Mouse (Mus musculus): ENCODE data around the gene Cercam. TPM values are rescaled to one million over a fixed set of nuclear protein-coding genes. Genes with fewer than 3 reads are reported as not detected.

Cercam gene
- polyA plus RNA-seq, 1 experiment from 2014 or later, result 8.7 TPM

- DNase-seq (ENCODE audit: low spot score) (no peak), ATAC-seq (ENCODE audit: insufficient number of reproducible peaks, low FRiP score, low TSS enrichment, low read depth) (no peak)
- 48% methylated on average over 3 of the region's 3 CpGs for WGBS
- Histone ChIP-seq H3K9me3 (ENCODE audit: control insufficient read depth, low read length) (no peaks in the 10 kb centered on the region), H3K27me3 (ENCODE audit: control insufficient read depth, insufficient read depth, low read length) (peaks cover 47% of the 10 kb centered on the region), H3K36me3 (ENCODE audit: control insufficient read depth, insufficient read depth, low read length) (no peaks in the 10 kb centered on the region), H3K4me1 (ENCODE audit: control insufficient read depth, insufficient read depth, low read length) (peaks cover 7% of the 10 kb centered on the region; the same call in 1 of the 2 replicates), H3K4me3 (ENCODE audit: low read depth, low read length) (no peak overlapping the region), H3K27ac (replicated peaks; ENCODE audit: low read depth, low read length) (no peak overlapping the region), H3K9ac (ENCODE audit: low read length) (no peak overlapping the region), H3K4me2 (ENCODE audit: low read depth, severe bottlenecking) (no peak overlapping the region)
These were observed 22.1 kb upstream of the Cercam start for GRCm38 (mm10) chr2:29846911-29847310.

- H3K4me1 ChIP-seq (ENCODE audit: control insufficient read depth, insufficient read depth, low read length), result peaks cover 7% of the 10 kb centered on the region; the same call in 1 of the 2 replicates
- ATAC-seq (ENCODE audit: insufficient number of reproducible peaks, low FRiP score, low TSS enrichment, low read depth), result no peak
- WGBS, result 84% methylated on average over 8 of the region's 8 CpGs
These were observed 19.9 kb upstream of the Cercam start for GRCm38 (mm10) chr2:29849041-29849440.

GRCm38 (mm10) chr2:29849841-29850480 is 19.0 kb upstream of the Cercam start:
- Histone ChIP-seq H3K4me3 (ENCODE audit: low read depth, low read length) (no peak overlapping the region), H3K9ac (ENCODE audit: low read length) (no peak overlapping the region), H3K36me3 (ENCODE audit: control insufficient read depth, insufficient read depth, low read length) (no peaks in the 10 kb centered on the region), H3K9me3 (ENCODE audit: control insufficient read depth, low read length) (no peaks in the 10 kb centered on the region), H3K27ac (replicated peaks; ENCODE audit: low read depth, low read length) (no peak overlapping the region), H3K27me3 (ENCODE audit: control insufficient read depth, insufficient read depth, low read length) (peaks cover 30% of the 10 kb centered on the region), H3K4me2 (ENCODE audit: low read depth, severe bottlenecking) (no peak overlapping the region), H3K4me1 (ENCODE audit: control insufficient read depth, insufficient read depth, low read length) (peaks cover 7% of the 10 kb centered on the region; the same call in 1 of the 2 replicates)
- DNase-seq (ENCODE audit: low spot score), result no peak
- ATAC-seq (ENCODE audit: insufficient number of reproducible peaks, low FRiP score, low TSS enrichment, low read depth), result no peak
- WGBS, result 61% methylated on average over 5 of the region's 5 CpGs

More at GRCm38 (mm10) chr2:29849041-29849440, 19.9 kb upstream of the Cercam start:
- no peak overlapping the region for H3K9ac ChIP-seq (ENCODE audit: low read length)
- H3K27ac ChIP-seq (replicated peaks; ENCODE audit: low read depth, low read length), result no peak overlapping the region
- no peak for DNase-seq (ENCODE audit: low spot score)
- H3K27me3 ChIP-seq (ENCODE audit: control insufficient read depth, insufficient read depth, low read length), result peaks cover 39% of the 10 kb centered on the region
- H3K4me3 ChIP-seq (ENCODE audit: low read depth, low read length), result no peak overlapping the region
- no peaks in the 10 kb centered on the region for H3K36me3 ChIP-seq (ENCODE audit: control insufficient read depth, insufficient read depth, low read length)
- no peak overlapping the region for H3K4me2 ChIP-seq (ENCODE audit: low read depth, severe bottlenecking)
- no peaks in the 10 kb centered on the region for H3K9me3 ChIP-seq (ENCODE audit: control insufficient read depth, low read length)

- 60% methylated on average over 4 of the region's 4 CpGs for WGBS
- Histone ChIP-seq H3K9me3 (ENCODE audit: control insufficient read depth, low read length) (no peaks in the 10 kb centered on the region), H3K4me3 (ENCODE audit: low read depth, low read length) (no peak overlapping the region), H3K27ac (replicated peaks; ENCODE audit: low read depth, low read length) (no peak overlapping the region), H3K4me1 (ENCODE audit: control insufficient read depth, insufficient read depth, low read length) (0 out of 2 replicates have a peak, but pooled peaks cover 3% of the 10 kb centered on the region), H3K27me3 (ENCODE audit: control insufficient read depth, insufficient read depth, low read length) (peaks cover 2% of the 10 kb centered on the region; the same call in 1 of the 2 replicates), H3K9ac (ENCODE audit: low read length) (no peak overlapping the region), H3K36me3 (ENCODE audit: control insufficient read depth, insufficient read depth, low read length) (no peaks in the 10 kb centered on the region), H3K4me2 (ENCODE audit: low read depth, severe bottlenecking) (no peak overlapping the region)
- no peak for DNase-seq (ENCODE audit: low spot score)
- no peak for ATAC-seq (ENCODE audit: insufficient number of reproducible peaks, low FRiP score, low TSS enrichment, low read depth)
These were observed 15.9 kb upstream of the Cercam start for GRCm38 (mm10) chr2:29852957-29853485.

DNA sequence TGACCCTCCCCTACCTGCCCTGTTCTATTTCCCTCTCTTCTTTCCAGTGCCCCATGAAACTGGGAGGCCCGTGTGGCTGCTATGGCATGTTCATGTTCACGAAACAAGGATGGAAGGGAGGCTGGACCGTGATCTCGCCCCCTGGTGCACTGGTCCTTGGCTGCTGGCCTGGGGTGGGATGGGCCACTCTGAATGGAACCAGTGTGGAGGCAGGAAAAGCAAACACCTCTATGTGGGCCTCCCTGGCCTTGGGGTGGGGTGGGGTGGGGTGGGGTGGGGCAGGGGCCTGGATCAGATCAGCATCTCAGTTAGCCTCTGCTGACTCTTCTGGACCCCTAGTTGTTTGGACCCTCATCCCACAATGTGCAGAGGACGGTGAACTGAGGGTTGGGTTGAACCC is 15.2 kb upstream of the Cercam start:
- no peak overlapping the region for H3K4me2 ChIP-seq (ENCODE audit: low read depth, severe bottlenecking)
- H3K4me1 ChIP-seq (ENCODE audit: control insufficient read depth, insufficient read depth, low read length), result 0 out of 2 replicates have a peak, but pooled peaks cover 3% of the 10 kb centered on the region
- ATAC-seq (ENCODE audit: insufficient number of reproducible peaks, low FRiP score, low TSS enrichment, low read depth) (no peak), DNase-seq (ENCODE audit: low spot score) (no peak)
- H3K9me3 ChIP-seq (ENCODE audit: control insufficient read depth, low read length), result no peaks in the 10 kb centered on the region
- WGBS, result 75% methylated on average over 5 of the region's 5 CpGs
- no peak overlapping the region for H3K9ac ChIP-seq (ENCODE audit: low read length)
- no peak overlapping the region for H3K4me3 ChIP-seq (ENCODE audit: low read depth, low read length)
- no peak overlapping the region for H3K27ac ChIP-seq (replicated peaks; ENCODE audit: low read depth, low read length)
- peaks cover 2% of the 10 kb centered on the region; the same call in 1 of the 2 replicates for H3K27me3 ChIP-seq (ENCODE audit: control insufficient read depth, insufficient read depth, low read length)
- H3K36me3 ChIP-seq (ENCODE audit: control insufficient read depth, insufficient read depth, low read length), result no peaks in the 10 kb centered on the region

GRCm38 (mm10) chr2:29855585-29856210 is 13.3 kb upstream of the Cercam start:
- 78% methylated on average over 10 of the region's 10 CpGs for WGBS
- no peak overlapping the region for H3K4me2 ChIP-seq (ENCODE audit: low read depth, severe bottlenecking)
- no peak overlapping the region for H3K9ac ChIP-seq (ENCODE audit: low read length)
- DNase-seq (ENCODE audit: low spot score), result no peak
- no peak for ATAC-seq (ENCODE audit: insufficient number of reproducible peaks, low FRiP score, low TSS enrichment, low read depth)
- H3K4me3 ChIP-seq (ENCODE audit: low read depth, low read length), result no peak overlapping the region
- 0 out of 2 replicates have a peak, but pooled peaks cover 3% of the 10 kb centered on the region for H3K4me1 ChIP-seq (ENCODE audit: control insufficient read depth, insufficient read depth, low read length)
- no peaks in the 10 kb centered on the region for H3K9me3 ChIP-seq (ENCODE audit: control insufficient read depth, low read length)
- no peaks in the 10 kb centered on the region for H3K36me3 ChIP-seq (ENCODE audit: control insufficient read depth, insufficient read depth, low read length)
- no peaks in the 10 kb centered on the region for H3K27me3 ChIP-seq (ENCODE audit: control insufficient read depth, insufficient read depth, low read length)
- no peak overlapping the region for H3K27ac ChIP-seq (replicated peaks; ENCODE audit: low read depth, low read length)

DNA sequence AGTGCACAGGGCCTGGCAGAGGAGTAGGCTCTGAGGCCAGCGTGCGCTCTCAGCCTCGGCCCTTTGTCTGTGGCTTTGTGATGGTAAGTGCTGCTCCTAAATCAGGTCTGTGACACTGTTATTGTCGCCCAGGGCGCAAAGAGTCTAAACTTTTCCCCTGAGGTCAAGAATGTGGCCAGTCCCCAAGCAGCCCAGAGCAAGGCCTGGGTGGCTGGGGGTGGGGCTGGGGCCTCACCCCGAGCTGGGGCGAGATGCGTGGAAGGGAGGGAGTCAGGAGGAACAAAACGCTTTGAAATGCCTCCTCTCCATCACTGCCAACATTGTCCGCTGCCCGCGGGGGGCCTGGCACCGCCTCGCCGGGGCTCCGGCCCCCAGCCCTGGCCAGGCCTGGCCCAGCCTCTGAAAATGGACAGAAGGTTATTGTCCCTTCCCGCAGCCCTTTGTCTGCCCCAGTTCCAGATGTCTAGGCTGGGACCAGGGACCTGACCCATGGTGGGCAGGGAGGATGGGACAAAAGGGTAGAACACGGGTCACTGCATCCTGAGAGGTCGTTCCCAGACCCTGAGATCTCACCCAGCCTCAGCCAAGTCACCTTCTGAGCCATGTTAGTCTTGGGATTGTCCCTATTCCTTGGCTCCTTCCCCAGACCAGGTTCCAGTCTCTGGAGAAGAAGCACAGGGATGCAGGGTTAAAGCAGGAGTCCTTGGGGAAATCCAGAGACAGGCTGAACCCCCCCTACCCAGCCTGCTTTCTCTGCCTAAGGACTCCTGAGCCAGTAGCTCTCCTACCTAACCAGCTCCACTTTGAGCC is 12.3 kb upstream of the Cercam start:
- no peak overlapping the region for H3K27ac ChIP-seq (replicated peaks; ENCODE audit: low read depth, low read length)
- 10% methylated on average over 19 of the region's 19 CpGs for WGBS
- no peaks in the 10 kb centered on the region for H3K36me3 ChIP-seq (ENCODE audit: control insufficient read depth, insufficient read depth, low read length)
- H3K27me3 ChIP-seq (ENCODE audit: control insufficient read depth, insufficient read depth, low read length), result no peaks in the 10 kb centered on the region
- no peak overlapping the region for H3K4me2 ChIP-seq (ENCODE audit: low read depth, severe bottlenecking)
- H3K4me1 ChIP-seq (ENCODE audit: control insufficient read depth, insufficient read depth, low read length), result 0 out of 2 replicates have a peak, but pooled peaks cover 3% of the 10 kb centered on the region
- DNase-seq (ENCODE audit: low spot score) (no peak), ATAC-seq (ENCODE audit: insufficient number of reproducible peaks, low FRiP score, low TSS enrichment, low read depth) (no peak)
- H3K9me3 ChIP-seq (ENCODE audit: control insufficient read depth, low read length), result no peaks in the 10 kb centered on the region
- no peak overlapping the region for H3K4me3 ChIP-seq (ENCODE audit: low read depth, low read length)
- peak overlapping the region; percentile 27; the same call in 1 of the 2 replicates for H3K9ac ChIP-seq (ENCODE audit: low read length)

DNA sequence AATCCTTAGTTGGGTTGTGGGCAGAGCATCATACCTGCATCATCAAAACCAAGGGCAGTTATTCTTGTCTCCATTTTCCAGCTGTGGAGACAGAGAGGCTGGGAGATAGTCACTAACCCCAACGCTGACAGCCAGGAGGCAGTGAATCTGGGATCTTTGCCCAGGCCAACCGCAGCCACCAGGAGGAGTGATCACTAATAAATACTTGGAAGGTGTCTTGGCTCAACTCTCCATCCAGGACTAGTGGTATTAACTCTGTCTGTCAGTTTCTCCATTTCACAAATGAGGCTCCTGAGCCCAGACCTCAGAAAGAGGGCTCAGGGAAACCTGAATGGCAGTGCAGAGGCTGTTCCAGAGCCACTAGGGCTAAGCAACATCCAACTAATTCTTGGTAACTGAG is 11.6 kb upstream of the Cercam start:
- H3K4me3 ChIP-seq (ENCODE audit: low read depth, low read length), result no peak overlapping the region
- ATAC-seq (ENCODE audit: insufficient number of reproducible peaks, low FRiP score, low TSS enrichment, low read depth), result no peak
- 0 out of 2 replicates have a peak, but pooled peaks cover 3% of the 10 kb centered on the region for H3K4me1 ChIP-seq (ENCODE audit: control insufficient read depth, insufficient read depth, low read length)
- no peak overlapping the region for H3K27ac ChIP-seq (replicated peaks; ENCODE audit: low read depth, low read length)
- no peak for DNase-seq (ENCODE audit: low spot score)
- H3K27me3 ChIP-seq (ENCODE audit: control insufficient read depth, insufficient read depth, low read length), result no peaks in the 10 kb centered on the region
- H3K36me3 ChIP-seq (ENCODE audit: control insufficient read depth, insufficient read depth, low read length), result no peaks in the 10 kb centered on the region
- 45% methylated on average over 2 of the region's 2 CpGs for WGBS
- H3K9ac ChIP-seq (ENCODE audit: low read length), result no peak overlapping the region
- no peaks in the 10 kb centered on the region for H3K9me3 ChIP-seq (ENCODE audit: control insufficient read depth, low read length)
- H3K4me2 ChIP-seq (ENCODE audit: low read depth, severe bottlenecking), result no peak overlapping the region
